Mouse (Mus musculus): ENCODE data around the gene Grxcr1.

DNA sequence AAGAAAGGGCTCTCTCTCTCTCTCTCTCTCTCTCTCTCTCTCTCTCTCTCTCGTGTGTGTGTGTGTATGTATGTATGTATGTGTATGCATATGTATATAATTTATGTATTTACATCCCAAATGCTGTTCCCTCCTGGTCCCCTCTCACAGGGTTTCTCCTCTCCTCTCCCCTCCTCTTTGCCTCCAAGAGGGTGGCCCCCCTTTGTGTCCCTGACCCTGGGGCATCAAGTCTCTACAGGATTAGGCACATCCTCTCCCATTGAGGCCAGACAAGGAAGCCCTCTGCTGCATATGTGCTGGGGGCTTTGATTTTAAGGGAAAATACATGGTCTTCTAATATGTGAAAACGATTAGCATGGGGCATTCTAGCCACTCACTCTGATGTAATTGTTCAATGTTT, 61.5 kb downstream of the Grxcr1 start:
- TF ChIP-seq CTCF (IDR thresholded peaks at IDR 0.05; ENCODE audit: extremely low read depth, insufficient read depth, insufficient read length, insufficient replicate concordance), result no peak
- TF ChIP-seq POLR2A (IDR thresholded peaks at IDR 0.05; ENCODE audit: low read depth, low read length), result no peak
